Mouse (Mus musculus): ENCODE data around the gene Fitm2.

- no peak for TF ChIP-seq TAL1 (IDR thresholded peaks at IDR 0.05; ENCODE audit: low read length)
- TF ChIP-seq GATA1 (IDR thresholded peaks at IDR 0.05; ENCODE audit: low read length) = no peak
Observed at GRCm38 (mm10) chr2:163493031-163493430, 20.6 kb upstream of the Fitm2 start.

All from erythroblast, embryonic 14.5 days (primary cell).